Mouse (Mus musculus) embryo, embryonic 11.5 days (tissue): ENCODE results near the gene Fam166b.

Source experiments
- DNase-seq: peaks from one replicate; pipeline ENCODE4 v3.0.0-alpha.2; 2012; ENCODE audit warnings: low read depth, low spot score

Gene Fam166b

DNA sequence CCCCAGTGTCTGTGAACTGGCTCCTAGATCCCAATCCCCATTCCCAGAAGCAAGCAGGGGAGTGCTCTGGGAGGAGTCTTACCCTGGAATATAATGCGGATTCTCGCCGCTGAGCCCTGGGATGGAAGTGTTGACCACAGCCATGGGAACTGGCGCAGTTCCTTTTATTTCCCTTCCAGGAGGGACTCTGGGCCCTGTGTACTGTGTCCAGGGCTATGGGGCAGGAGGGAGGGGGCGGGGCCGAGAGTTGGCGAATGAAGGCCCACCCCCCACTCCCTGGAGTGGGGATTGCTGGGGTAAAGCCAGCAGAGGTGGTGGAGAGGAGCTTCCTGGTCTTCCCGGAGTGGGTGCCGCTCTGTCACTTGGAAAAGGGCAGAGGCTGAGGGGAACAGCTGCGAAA lies at the start of gene Fam166b:
Gene Fam166b, minus strand, starts transcription at position 189 of the 400 bp plus-strand sequence.
- DNase-seq, result no peak

DNA sequence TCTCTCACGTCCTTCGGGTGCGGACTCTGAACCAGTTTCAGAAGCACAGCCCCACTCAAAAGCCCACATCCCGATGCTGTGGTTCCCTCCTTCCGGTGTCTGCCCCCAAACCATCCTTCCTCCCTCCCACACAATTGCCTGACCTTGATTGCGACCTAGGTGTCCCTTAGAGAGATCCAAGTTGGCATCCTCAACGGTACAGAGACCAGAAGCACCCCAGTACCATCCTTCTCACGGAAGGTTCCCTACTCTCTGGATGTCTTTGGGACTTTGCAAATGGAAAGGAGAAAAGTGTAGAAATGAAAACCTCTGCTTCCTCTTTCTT lies 49.6 kb upstream of the Fam166b start:
- DNase-seq, result no peak

DNA sequence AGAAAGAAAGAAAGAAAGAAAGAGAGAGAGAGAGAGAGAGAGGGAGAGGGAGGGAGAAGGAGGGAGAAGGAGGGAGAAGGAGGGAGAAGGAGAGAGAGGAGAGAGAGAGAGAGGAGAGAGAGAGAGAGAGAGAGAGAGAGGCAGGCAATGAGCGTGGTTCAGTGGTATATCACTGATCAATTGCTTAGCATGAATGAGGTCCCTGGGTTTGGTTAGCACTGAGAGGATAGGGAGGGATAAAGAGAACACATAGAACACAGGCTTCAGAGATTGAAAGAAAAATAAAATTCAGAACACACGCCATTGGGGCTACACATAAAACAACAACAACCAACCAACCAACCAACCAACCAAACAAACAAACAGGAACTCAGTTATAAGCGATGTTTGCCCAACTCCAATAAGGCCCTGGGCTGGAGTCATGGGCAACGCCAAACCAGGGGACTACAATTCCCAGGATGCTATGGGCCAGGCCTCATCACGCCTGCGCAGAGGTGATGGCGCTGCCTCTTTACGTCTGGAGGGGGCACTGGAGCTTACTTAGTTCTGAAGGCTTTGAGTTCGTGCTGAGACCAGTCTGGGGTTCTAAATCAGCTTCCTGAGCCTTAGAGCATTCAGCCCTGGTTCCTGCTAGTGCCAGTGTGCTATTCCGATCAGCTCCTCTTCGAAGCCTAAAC lies 49.1 kb upstream of the Fam166b start:
- peak; percentile 88 for DNase-seq

DNA sequence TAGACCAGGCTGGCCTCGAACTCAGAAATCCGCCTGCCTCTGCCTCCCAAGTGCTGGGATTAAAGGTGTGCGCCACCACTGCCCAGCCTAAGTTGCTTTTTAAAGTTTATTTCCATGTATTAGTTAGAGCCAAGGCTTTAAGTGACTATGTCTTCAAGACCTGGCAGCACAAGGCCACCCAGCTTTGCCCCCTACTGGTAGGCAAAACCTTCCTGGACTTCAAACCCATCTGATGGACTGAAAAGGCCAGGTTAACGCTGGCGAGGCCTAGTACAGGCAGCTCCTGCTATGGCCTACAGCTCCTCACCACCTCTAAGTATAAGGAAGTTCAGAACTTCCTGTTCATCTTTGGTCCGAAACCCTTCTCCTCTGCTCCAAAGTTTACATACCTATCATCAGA lies 47.7 kb upstream of the Fam166b start:
- DNase-seq, result no peak

DNA sequence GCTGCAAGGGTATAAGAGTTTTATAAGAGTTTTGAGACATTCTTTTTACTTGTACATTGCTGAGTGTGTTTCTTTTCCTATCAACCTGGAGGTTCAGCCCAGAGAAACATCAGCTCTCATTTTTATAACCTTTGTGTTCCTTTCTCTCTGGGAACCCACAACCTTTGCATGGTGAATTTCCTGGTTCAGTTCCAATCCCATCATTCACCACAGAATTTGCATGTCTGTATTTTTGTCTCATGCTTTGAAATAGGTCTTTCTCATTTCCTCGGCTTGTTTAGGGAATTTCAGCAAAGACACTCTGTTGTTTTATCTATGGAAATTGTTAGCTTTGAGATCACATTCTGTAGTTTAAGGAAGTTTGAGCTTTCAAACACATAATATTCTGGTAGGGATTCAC lies 44.7 kb upstream of the Fam166b start:
- no peak for DNase-seq

DNA sequence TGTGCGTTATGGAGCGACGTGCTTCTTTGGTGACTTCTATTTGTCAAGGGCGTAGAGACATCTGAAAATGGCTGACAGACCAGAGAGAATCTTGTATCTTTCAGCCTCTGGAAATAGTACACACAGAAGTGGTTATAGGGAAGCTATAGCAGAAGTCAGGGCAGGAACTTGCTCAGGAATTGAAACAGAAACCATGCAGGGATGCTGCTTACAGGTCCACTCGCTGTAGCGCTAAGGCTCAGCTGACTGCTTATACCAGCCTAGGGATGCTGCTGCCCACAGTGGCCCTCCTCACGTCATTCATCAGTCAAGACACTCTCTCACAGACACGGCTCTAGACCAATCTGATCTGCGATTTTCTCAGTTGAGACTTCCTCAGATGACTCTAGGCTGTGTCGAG lies 41.4 kb upstream of the Fam166b start:
- DNase-seq, result no peak

DNA sequence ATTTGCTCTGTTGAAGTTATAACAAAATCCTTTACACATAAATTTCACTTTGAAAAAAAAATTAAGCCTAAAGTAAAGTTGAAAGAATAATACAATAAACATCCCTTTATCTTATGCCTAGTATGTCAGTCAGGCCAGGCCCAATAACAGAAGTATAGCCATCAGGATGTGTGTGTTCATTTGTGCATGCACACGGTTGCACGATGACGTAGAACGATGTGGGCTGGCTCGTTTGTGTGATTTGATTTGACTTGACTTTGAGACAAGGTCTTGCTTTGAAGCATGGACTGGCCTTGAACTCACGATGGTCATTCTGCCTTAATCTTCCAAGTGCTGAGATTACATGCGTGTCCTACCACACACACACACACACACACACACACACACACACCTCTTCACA lies 37.9 kb upstream of the Fam166b start:
- no peak for DNase-seq

DNA sequence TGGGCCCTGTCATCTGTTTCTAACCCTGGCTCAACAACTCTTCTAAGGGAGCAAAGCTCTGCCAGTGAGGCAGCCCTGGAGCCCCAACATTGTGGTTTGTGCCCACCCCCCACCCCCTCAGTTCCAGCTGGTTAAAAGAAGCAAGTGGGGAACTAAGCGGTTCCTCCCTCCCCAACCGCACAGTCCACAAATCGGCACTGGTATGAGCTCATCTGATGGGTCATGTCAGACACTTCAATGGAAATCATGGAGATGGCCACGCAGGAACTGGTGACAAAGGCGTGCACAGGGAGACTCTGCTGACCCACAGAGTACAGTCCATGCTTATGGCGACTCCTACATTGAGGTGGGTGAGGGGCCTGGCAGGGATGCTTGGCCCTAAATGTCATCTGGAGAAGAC lies 37.0 kb upstream of the Fam166b start:
- DNase-seq, result no peak

DNA sequence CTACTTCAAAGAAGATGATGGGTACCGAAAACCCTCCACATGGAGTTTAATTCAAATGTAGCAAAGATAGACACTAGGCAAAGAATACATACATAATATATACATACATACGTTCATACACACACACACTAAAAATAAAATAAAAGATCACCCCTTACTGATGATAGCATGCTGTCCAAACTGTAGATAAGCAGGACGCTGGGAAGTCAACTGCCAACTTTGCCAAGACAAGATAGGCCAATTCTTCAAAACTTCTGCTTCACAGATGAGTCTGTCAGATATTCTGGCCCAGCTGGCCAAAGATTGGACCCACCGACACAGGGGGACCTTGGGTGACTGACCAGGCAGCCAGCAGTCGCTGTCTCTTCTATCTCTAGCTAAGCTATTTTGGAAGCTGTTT lies 34.2 kb upstream of the Fam166b start:
- DNase-seq, result no peak

DNA sequence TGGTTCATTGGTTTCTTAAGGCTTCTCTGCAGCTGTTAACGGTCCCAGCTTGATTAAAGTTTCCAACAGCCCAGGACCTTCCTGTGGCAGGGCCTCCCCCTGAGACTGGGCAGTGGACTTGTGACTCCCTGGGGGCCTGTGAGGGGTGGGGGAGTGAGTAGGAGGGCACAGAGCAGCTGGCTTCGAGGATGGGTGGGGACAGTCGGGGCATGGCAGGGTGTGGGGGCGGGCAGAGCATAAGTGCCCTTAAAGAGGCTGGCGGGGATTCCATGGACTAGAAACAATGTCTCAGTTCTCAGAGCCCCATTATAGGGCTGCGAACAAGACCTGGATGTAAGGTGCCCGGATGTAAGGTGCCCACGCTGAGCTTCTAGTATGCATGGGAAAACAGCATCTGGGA lies 28.2 kb upstream of the Fam166b start:
- no peak for DNase-seq

DNA sequence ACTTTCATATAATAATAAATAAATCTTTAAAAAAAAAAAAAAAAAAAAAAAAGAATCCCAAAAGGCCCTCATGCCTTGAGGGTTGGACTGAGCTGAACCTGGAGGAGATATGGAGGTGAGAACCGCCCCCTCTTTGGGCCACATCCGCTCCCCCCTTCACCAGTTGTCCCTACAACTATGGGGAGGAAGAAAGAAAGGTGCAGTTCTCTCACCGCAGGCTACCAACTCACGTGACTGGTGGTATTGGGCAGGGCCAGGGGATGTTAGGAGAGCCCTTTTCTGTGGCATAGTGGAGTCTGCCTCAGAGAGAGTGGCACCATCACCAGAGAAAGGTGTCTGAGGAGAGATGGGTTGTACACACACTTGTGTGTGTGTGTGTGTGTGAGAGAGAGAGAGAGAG lies 27.5 kb upstream of the Fam166b start:
- DNase-seq, result no peak

DNA sequence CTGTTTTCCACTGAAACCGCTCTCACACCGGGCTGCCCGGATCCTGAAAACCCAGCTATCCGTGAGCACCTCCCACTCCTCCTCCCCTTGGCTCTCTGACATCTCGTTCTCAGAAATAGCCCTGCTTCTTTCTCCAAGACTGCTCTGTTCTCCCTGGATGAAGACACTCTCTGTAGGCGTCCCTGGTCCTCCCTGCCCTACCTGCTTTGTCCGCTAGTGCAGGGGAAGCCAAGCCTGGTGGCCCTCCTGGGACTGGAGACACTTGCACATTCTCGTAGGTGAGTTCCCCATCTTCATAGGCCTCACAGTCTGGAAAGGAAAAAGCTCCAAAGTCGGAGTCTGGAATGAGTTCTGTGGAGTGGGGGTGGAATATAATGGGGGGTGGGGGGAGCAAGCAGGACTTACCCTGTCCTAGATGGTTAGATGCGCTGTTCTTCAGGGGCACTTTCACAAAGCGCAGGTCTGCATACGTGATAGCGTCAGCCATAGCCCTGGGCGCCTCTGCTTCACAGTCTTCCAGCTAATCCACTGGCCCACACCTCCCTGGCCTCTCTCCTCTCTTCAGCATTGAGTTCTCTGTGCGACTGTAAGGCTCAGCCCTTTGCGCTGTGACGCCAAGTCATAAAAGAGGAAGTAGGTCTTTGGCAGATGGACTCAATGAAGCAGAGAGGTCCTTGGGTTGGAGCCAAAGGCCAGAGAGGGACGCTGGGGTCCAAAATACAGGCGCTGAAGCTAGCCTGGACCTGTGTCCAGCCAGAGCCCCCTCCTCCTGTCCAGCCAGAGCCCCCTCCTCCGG lies 25.3 kb upstream of the Fam166b start, which contains the start of gene Cd72:
Gene Cd72, minus strand, starts transcription at position 588 of the 796 bp plus-strand sequence.
- no peak for DNase-seq

DNA sequence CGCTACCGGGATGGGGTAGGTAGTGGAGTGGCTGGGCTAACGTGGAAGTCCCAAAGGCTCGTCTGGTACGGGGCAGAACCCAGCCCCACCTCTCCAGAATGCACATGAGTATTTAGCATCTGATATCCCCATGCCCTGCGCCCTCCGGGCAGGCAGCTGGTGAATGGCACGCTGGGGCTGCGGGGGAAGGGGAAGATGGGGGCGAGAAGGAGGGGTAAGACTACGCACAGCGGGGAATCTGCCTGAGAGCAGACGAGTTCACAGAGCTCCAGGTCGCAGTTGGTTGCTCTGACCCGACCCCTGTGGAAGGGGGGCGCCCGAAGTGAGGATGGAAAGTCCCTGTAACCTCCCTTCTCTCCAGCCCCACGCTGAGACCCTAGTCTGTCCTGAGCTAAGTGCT lies 24.5 kb upstream of the Fam166b start:
- no peak for DNase-seq

DNA sequence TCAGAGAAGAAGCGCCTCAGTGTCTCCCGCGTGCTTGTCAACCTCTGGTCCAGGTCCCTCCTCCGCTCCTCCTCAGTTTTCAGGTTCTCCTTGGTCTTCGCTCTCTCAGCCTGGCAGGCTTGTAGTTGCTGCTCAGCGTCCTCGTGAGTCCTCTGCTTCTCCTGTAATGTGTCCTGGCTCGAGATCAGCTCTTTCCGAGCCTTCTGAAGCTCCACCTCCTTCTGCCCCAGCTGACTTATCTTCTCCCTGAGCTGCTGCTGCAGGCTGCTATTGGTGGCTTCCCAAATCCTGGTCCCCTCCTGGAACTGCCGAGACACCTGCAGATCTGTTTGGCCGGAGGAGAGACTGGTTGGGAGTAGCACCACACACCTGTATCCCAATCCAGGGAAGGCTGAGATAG lies 23.4 kb upstream of the Fam166b start:
- DNase-seq, result no peak

DNA sequence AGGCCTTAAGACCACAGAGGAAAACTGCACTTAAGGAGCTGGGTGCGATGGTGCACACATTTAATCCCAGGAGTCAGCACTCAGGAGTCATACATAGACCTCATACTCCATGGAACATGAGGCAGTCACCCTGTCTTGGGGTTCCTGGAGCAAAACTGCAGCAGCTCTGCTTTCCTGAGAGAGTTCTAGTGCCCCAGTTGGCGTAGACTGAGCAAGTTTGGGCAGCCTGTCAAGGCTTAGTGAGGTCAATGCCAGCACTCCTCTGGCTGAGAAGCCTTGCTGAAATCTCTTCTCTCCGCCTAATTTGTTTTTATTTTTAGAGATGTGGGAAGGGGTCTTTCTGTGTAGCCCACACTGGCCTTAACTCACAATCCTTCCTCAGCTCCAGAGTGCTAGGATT lies 19.6 kb upstream of the Fam166b start:
- DNase-seq, result no peak

DNA sequence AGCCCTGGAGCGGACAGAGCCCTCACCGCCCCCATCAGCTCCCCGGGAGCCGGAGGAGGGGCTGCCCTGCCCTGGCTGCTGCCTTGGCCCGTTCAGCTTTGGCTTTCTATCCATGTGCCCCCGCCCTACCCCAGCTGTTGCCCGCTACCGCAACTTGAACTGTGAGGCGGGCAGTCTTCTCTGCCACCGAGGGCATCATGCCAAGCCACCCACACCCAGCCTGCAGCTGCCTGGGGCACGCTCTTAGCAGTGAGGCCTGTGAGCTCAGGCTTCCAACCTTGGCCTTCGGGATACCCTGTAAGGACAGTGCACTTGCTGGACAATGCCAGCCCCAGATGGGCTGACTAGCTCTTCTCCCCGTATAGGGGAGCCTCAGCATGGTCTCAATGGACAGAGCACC lies 18.3 kb upstream of the Fam166b start:
- DNase-seq, result no peak

DNA sequence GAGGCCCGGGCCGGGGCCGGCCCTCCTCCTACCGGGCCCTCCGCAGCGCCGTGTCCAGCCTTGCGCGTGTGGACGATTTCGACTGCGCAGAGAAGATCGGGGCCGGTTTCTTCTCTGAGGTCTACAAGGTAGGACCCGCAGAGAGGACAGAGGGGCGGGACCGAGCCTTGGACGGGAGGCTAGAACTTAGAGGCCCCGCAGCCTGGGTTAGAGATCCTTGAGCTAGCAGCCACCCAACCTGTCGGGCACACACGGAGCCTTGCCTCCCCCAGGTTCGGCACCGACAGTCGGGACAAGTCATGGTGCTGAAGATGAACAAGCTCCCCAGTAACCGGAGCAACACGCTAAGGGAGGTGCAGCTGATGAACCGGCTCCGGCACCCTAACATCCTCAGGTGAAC lies 14.6 kb upstream of the Fam166b start:
- DNase-seq, result no peak

DNA sequence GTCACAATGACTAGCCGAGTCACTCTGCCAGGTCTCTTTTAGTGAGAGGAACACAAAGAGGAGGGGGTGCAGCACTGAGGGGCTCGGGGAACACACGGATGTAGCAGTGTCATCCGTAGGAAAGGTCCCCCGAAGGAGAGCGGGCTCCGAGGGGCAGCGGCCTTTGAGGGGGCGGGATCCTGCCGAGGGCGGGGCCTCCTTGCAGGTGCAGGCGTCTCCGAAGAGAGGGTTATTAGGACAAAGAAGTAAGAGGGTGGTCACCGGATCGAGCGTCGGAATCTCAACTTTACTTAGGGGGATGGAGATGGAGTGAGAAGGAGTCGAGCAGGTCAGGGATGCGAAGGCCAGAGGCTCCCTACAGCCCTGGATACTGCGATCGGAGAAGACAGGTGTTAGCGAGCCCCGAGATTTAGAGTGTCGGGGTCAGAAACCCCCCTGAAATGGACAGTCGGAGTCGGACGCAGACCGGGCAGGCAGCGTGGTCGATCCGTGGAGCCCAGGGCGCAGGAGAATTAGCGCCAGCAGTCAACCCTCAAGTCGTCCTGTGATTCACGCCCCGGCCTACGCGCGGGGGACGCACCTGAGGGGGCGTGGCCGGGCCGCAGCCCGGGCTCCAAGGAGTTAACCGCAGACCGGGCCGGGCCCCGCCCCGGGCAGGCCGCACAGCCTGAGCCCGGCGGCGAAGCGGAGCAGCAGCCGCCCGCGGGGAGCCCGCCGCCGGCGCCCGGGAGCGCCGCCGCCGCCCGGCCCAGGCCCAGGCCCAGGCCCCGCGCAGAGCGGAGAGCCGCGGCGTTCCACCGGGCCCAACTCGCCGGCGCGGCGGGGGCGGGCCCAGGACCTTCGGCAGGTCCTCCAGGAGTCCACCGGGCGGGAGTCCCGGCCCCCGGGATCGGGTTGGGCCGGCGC lies 13.8 kb upstream of the Fam166b start:
- peak; percentile 70 for DNase-seq

DNA sequence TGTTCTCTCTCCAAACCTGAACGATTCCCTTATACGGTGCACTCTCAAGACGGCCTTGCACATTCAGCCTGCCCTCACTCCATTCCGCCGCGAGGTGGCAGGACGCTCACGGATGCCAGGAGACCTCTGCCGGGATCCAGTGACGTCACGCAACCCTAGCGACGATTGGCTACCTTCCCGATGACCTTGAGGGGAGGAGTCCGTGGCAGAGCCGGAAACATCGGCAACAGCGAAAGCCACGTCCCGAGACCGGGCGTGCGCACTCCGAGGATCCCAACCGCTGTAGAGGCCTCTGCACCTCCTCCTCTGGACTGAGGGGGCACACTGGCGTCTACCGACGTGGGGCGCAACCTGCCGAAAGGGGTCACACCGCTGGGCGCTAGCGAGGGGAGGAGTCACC lies 13.1 kb upstream of the Fam166b start:
- DNase-seq, result peak; percentile 99

DNA sequence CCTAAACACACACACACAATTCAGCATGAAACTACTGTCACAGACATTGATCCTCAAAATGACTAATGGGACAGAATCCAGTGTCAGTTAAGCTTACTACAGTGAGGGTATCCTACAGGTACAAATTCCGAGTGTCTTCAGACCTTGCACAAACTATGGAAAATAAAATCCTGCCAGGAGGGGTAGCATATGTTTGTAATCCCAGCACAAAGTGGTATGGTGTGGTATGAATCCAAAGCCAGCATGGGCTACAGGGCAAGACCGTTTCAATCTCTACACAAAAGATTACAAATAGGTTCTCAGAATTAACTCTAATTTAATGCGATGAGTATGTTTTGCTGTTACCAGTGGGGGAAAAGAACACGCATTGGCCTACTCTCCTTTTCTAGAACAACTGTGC lies 12.7 kb upstream of the Fam166b start, which contains the start of gene Tesk1:
Gene Tesk1, plus strand, starts transcription at position 301 of the 400 bp plus-strand sequence.
- DNase-seq, result no peak

DNA sequence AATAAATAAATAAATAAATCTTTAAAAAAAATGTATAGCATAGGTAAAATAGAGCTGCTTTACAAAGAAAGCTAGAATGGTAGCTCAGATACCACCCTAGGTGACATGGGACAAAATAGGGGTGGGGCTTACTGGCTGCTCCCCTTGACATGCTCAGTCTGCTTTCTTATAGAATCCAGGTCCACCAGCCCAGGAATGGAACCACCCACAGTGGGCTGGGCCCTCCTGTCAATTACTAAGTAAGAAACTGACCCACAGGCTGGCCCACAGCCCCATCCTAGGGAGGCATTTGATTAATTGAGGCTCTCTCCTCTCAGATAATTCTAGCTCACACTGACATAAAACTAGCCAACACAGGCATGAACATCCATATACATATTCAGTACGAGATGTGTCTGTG lies 3.9 kb upstream of the Fam166b start:
- DNase-seq, result no peak

DNA sequence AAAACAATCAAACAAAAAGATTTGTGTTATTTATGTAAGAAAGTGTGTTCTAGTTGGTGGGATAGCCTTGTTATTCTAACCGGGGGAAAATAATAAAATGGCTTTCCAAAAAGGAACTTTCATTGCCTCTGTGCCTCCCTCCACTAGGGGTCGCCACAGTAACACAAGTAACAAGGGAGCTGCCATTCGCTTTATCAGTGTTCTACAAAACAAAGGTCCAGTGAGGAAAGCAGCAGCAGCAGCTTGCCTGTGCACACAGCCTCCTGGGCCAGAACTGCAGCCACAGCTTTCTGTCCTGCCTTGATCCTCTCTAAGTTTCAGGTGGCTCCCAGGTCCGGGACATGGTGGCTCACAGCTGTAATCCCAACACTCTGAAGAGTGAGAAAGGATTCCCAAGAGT lies 2.8 kb upstream of the Fam166b start:
- peak; percentile 83 for DNase-seq
